Mouse (Mus musculus): Measurements from ENCODE around the gene Bfsp1. TPM values are rescaled to one million over a fixed set of nuclear protein-coding genes. Genes with fewer than 3 reads are reported as not detected.

Gene Bfsp1
- polyA plus RNA-seq, 1 experiment from 2014 or later = 2.3 TPM

DNA sequence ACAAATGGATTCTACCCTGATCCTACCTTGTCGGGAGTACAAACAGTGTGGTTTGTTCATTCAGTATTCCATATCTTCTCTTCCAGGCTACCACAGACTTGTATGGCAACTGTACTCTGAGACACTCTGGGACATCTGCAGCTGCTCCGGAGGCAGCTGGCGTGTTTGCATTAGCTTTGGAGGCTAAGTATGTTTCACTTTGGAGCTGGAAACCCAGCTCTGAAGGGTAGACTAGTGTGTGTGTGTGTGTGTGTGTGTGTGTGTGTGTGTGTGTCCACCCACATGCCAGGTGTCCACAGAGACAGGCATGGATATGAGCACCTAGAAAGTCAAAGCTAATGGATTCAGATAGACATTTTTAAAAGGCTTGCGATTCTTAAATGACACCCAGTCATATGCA lies 67.1 kb downstream of the Bfsp1 start:
- Histone ChIP-seq H3K36me3 (no peaks in the 10 kb centered on the region), H3K9ac (no peak overlapping the region), H3K27ac (ENCODE audit: poor library complexity, severe bottlenecking) (no peak overlapping the region), H3K9me3 (replicated peaks) (no peaks in the 10 kb centered on the region), H3K27me3 (replicated peaks) (peaks cover 4% of the 10 kb centered on the region; the same call in 1 of the 2 replicates), H3K4me2 (no peak overlapping the region), H3K4me1 (replicated peaks) (no peaks in the 10 kb centered on the region), H3K4me3 (no peak overlapping the region)
- WGBS = 79% methylated on average over 4 of the region's 4 CpGs
- no peak for ATAC-seq (ENCODE audit: insufficient number of reproducible peaks, low FRiP score)

DNA sequence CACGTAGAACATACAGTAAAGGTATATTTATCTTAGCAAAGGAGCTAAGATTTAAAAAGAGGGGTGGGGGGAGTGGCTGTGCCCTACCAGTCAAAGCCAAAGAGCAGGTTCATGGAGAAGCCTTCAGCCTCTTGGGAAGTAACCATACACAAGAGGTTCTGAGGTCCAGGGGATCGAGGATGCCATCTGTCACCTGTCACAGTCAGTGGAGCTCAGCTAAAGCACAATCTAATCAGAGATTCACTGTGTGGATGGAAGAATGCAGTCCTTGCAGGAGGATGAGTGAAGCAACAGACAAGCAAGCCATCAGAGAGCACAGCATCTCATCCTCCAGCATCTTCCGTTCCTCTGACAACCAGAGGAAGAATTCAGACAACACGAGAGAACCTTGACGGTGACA lies 73.1 kb downstream of the Bfsp1 start:
- Histone ChIP-seq H3K27ac (ENCODE audit: poor library complexity, severe bottlenecking) (no peak overlapping the region), H3K4me1 (replicated peaks) (no peaks in the 10 kb centered on the region), H3K9me3 (replicated peaks) (no peaks in the 10 kb centered on the region), H3K4me3 (no peak overlapping the region), H3K4me2 (no peak overlapping the region), H3K9ac (no peak overlapping the region), H3K27me3 (replicated peaks) (no peaks in the 10 kb centered on the region), H3K36me3 (no peaks in the 10 kb centered on the region)
- 72% methylated on average over 5 of the region's 5 CpGs for WGBS
- ATAC-seq (ENCODE audit: insufficient number of reproducible peaks, low FRiP score) = no peak

DNA sequence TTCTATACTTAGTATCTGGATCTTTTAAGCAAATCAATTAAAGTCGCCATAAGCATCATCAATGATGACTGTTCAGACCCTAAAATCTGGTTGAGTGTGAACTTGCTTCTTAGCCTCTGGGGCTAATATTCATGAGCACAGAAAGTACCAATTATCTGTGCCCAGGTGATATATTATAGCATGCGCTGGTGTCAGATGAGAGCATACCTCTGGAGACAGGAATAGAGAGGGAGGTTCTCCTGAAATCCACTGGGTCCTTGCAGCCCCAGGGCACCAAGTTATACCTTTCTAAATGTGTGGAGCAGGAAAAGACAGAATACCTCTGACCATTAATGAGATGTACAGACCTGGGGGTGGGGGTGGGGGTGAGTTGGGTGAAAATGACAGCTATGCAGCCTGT lies 82.7 kb downstream of the Bfsp1 start:
- Histone ChIP-seq H3K4me3 (no peak overlapping the region), H3K9ac (no peak overlapping the region), H3K27ac (ENCODE audit: poor library complexity, severe bottlenecking) (no peak overlapping the region), H3K4me1 (replicated peaks) (no peaks in the 10 kb centered on the region), H3K9me3 (replicated peaks) (no peaks in the 10 kb centered on the region), H3K4me2 (no peak overlapping the region), H3K27me3 (replicated peaks) (no peaks in the 10 kb centered on the region), H3K36me3 (no peaks in the 10 kb centered on the region)
- ATAC-seq (ENCODE audit: insufficient number of reproducible peaks, low FRiP score) = no peak
- WGBS = 70% methylated on average over 2 of the region's 2 CpGs

Other genes starting within 250 kb of the Bfsp1 start
- 963 and 982 TPM in 2 replicates for gene Dstn, start 52.1 kb upstream of the Bfsp1 start, polyA plus RNA-seq (2016; fragmentation: Nextera tagmentation; extraction: Ambion mirVana)
- 54.8 and 55.0 TPM in 2 replicates for gene Rrbp1, start 148.1 kb upstream of the Bfsp1 start, polyA plus RNA-seq (2016; fragmentation: Nextera tagmentation; extraction: Ambion mirVana)
- not detected in 2 replicates for gene Banf2, start 169.9 kb upstream of the Bfsp1 start, polyA plus RNA-seq (2016; fragmentation: Nextera tagmentation; extraction: Ambion mirVana)

Data from heart, embryonic 12.5 days (tissue).